Mouse (Mus musculus) small intestine, adult 2 months (tissue): ENCODE measurements around the gene Nploc4. TPM values are rescaled to one million over a fixed set of nuclear protein-coding genes. Genes with fewer than 3 reads are reported as not detected.
"Not testable (repeated sequence)": the region's sequence is repeated elsewhere in the genome, so short reads cannot be mapped to it uniquely, and the experiment has no call there.

ENCODE experiments used
- H3K27ac ChIP-seq: fragments of 200-500 bp; 2 replicates; pipeline ENCODE4 v1.5.1; 2012; ENCODE audit warnings: low read depth, low read length, control low read depth, inconsistent platforms; ENCODE audit not compliant: insufficient read depth
- H3K27me3 ChIP-seq: fragments of 200-500 bp; 2 replicates; pipeline ENCODE4 v1.6.1; 2012; ENCODE audit warnings: mild to moderate bottlenecking, moderate library complexity, low read length, inconsistent platforms; ENCODE audit not compliant: control insufficient read depth, insufficient read depth
- H3K36me3 ChIP-seq: fragments of 200-500 bp; 2 replicates; pipeline ENCODE4 v1.6.1; 2012; ENCODE audit warnings: mild to moderate bottlenecking, low read length, control low read depth, inconsistent platforms; ENCODE audit not compliant: control insufficient read depth, insufficient read depth
- H3K4me1 ChIP-seq: fragments of 200-500 bp; 2 replicates; pipeline ENCODE4 v1.6.1; 2012; ENCODE audit warnings: low read length, inconsistent platforms, mixed read lengths; ENCODE audit not compliant: control insufficient read depth, insufficient read depth, insufficient read length
- H3K4me3 ChIP-seq: fragments of 200-500 bp; 2 replicates; pipeline ENCODE4 v1.5.1; 2012; ENCODE audit warnings: low read depth, mild to moderate bottlenecking, control low read depth, inconsistent platforms, low read length, moderate library complexity
- CTCF ChIP-seq: fragments of 200-500 bp; IDR thresholded peaks from 2 replicates; pipeline ENCODE4 v1.5.1; 2012; ENCODE audit warnings: low read depth, mild to moderate bottlenecking, control low read depth, inconsistent platforms, low read length, moderate library complexity, mixed read lengths; ENCODE audit not compliant: insufficient replicate concordance, insufficient read length; ENCODE audit errors: extremely low read depth
- POLR2A ChIP-seq: fragments of 200-500 bp; IDR thresholded peaks from 2 replicates; pipeline ENCODE4 v1.6.1; 2012; ENCODE audit warnings: low read depth, mild to moderate bottlenecking, control low read depth, inconsistent platforms, low read length, moderate library complexity
- WGBS: fragments of 180-500 bp; shearing (Covaris S2); methylation state at CpG from one replicate; pipeline ENCODE4 v1.1.7; 2018; 5-methylcytosine and 5-hydroxymethylcytosine counted together
- polyA plus RNA-seq: library from polyadenylated mRNA; depleted of rRNA; stranded (reverse); fragments of >200 nt; gene quantifications from 2 replicates; pipeline ENCODE4 v1.2.3, GENCODE M21; 2012

The Nploc4 gene
- polyA plus RNA-seq, 1 experiment, result 54.8 TPM

- Histone ChIP-seq H3K4me1 (no peaks in the 10 kb centered on the region), H3K27ac (no peak overlapping the region), H3K27me3 (no peaks in the 10 kb centered on the region), H3K4me3 (no peak overlapping the region), H3K36me3 (peaks cover 60% of the 10 kb centered on the region)
- 100% methylated on average over 1 of the region's 1 CpGs for WGBS
- TF ChIP-seq CTCF (no peak), POLR2A (no peak)
Observed at GRCm38 (mm10) chr11:120418592-120418991, 18.9 kb downstream of the Nploc4 start.

- Histone ChIP-seq H3K27ac (no peak overlapping the region), H3K4me3 (no peak overlapping the region), H3K36me3 (peaks cover 64% of the 10 kb centered on the region), H3K27me3 (no peaks in the 10 kb centered on the region), H3K4me1 (no peaks in the 10 kb centered on the region)
- no peak for TF ChIP-seq POLR2A
- 83% methylated on average over 7 of the region's 7 CpGs for WGBS
Observed at GRCm38 (mm10) chr11:120417852-120418251, 19.7 kb downstream of the Nploc4 start.

GRCm38 (mm10) chr11:120413621-120414020 is 23.9 kb downstream of the Nploc4 start:
- WGBS, result 96% methylated on average over 7 of the region's 10 CpGs
- peaks cover 76% of the 10 kb centered on the region for H3K36me3 ChIP-seq

GRCm38 (mm10) chr11:120406445-120406844 is 31.1 kb downstream of the Nploc4 start:
- H3K27me3 ChIP-seq, result no peaks in the 10 kb centered on the region
- no peak overlapping the region for H3K27ac ChIP-seq
- 91% methylated on average over 1 of the region's 1 CpGs for WGBS
- TF ChIP-seq POLR2A, result no peak
- TF ChIP-seq CTCF, result no peak
- 0 out of 2 replicates have a peak, but pooled peaks cover 2% of the 10 kb centered on the region for H3K4me1 ChIP-seq
- peaks cover 85% of the 10 kb centered on the region for H3K36me3 ChIP-seq
- no peak overlapping the region for H3K4me3 ChIP-seq

More at GRCm38 (mm10) chr11:120413621-120414020, 23.9 kb downstream of the Nploc4 start:
- H3K27me3 ChIP-seq, H3K4me3 ChIP-seq, H3K27ac ChIP-seq, H3K4me1 ChIP-seq: not testable (repeated sequence)

- H3K4me1 ChIP-seq, result 0 out of 2 replicates have a peak, but pooled peaks cover 2% of the 10 kb centered on the region
- no peaks in the 10 kb centered on the region for H3K27me3 ChIP-seq
- H3K4me3 ChIP-seq, result no peak overlapping the region
- peaks cover 84% of the 10 kb centered on the region for H3K36me3 ChIP-seq
- no peak overlapping the region for H3K27ac ChIP-seq
- 92% methylated on average over 3 of the region's 3 CpGs for WGBS
- TF ChIP-seq CTCF, result no peak
- no peak for TF ChIP-seq POLR2A
Observed at GRCm38 (mm10) chr11:120405867-120406266, 31.6 kb downstream of the Nploc4 start.

GRCm38 (mm10) chr11:120404814-120405213 is 32.7 kb downstream of the Nploc4 start:
- no peak overlapping the region for H3K27ac ChIP-seq
- H3K4me1 ChIP-seq, result 0 out of 2 replicates have a peak, but pooled peaks cover 2% of the 10 kb centered on the region
- H3K4me3 ChIP-seq, result no peak overlapping the region
- H3K36me3 ChIP-seq, result peaks cover 81% of the 10 kb centered on the region
- 95% methylated on average over 1 of the region's 1 CpGs for WGBS
- no peaks in the 10 kb centered on the region for H3K27me3 ChIP-seq
- TF ChIP-seq POLR2A (no peak), CTCF (no peak)

- TF ChIP-seq POLR2A, result no peak
- TF ChIP-seq CTCF, result no peak
- Histone ChIP-seq H3K4me3 (no peak overlapping the region), H3K36me3 (peaks cover 60% of the 10 kb centered on the region), H3K27me3 (no peaks in the 10 kb centered on the region), H3K4me1 (peaks cover 5% of the 10 kb centered on the region; the same call in 1 of the 2 replicates), H3K27ac (no peak overlapping the region)
- 92% methylated on average over 2 of the region's 2 CpGs for WGBS
Observed at GRCm38 (mm10) chr11:120399319-120399718, 38.2 kb downstream of the Nploc4 start.

GRCm38 (mm10) chr11:120397602-120398001 is 39.9 kb downstream of the Nploc4 start:
- H3K4me1 ChIP-seq, result peaks cover 3% of the 10 kb centered on the region; the same call in 1 of the 2 replicates
- 78% methylated on average over 2 of the region's 2 CpGs for WGBS
- no peak overlapping the region for H3K27ac ChIP-seq
- H3K36me3 ChIP-seq, result peaks cover 59% of the 10 kb centered on the region
- TF ChIP-seq CTCF, result no peak
- no peak for TF ChIP-seq POLR2A
- no peak overlapping the region for H3K4me3 ChIP-seq
- H3K27me3 ChIP-seq, result no peaks in the 10 kb centered on the region
